Mouse (Mus musculus): ENCODE results near the gene Aqp1.
A peak's percentile ranks its signal among the peaks of the same experiment; 100 is the strongest.

The Aqp1 gene

GRCm38 (mm10) chr6:55335989-55336514, at the start of gene Aqp1:
Aqp1 (plus strand) TSS chr6:55336432.
- no peak for DNase-seq

- DNase-seq: no peak
Observed at GRCm38 (mm10) chr6:55288007-55288602, 48.1 kb upstream of the Aqp1 start.

GRCm38 (mm10) chr6:55294549-55295131, 41.6 kb upstream of the Aqp1 start:
- DNase-seq: no peak

GRCm38 (mm10) chr6:55295325-55295724, 40.9 kb upstream of the Aqp1 start:
- no peak for DNase-seq

GRCm38 (mm10) chr6:55299482-55299881, 36.8 kb upstream of the Aqp1 start:
- no peak for DNase-seq

- DNase-seq: no peak
Observed at GRCm38 (mm10) chr6:55299917-55300316, 36.3 kb upstream of the Aqp1 start.

- no peak for DNase-seq
Observed at GRCm38 (mm10) chr6:55300704-55301103, 35.5 kb upstream of the Aqp1 start.

- no peak for DNase-seq
Observed at GRCm38 (mm10) chr6:55310179-55310578, 26.1 kb upstream of the Aqp1 start.

GRCm38 (mm10) chr6:55311962-55312361, 24.3 kb upstream of the Aqp1 start:
- no peak for DNase-seq

GRCm38 (mm10) chr6:55313893-55314292, 22.3 kb upstream of the Aqp1 start:
- no peak for DNase-seq

GRCm38 (mm10) chr6:55314628-55315027, 21.6 kb upstream of the Aqp1 start:
- DNase-seq: peak; percentile 44

- no peak for DNase-seq
Observed at GRCm38 (mm10) chr6:55318597-55318996, 17.6 kb upstream of the Aqp1 start.

- no peak for DNase-seq
Observed at GRCm38 (mm10) chr6:55319585-55320551, 16.4 kb upstream of the Aqp1 start.

GRCm38 (mm10) chr6:55320894-55321293, 15.3 kb upstream of the Aqp1 start:
- no peak for DNase-seq

GRCm38 (mm10) chr6:55321518-55321917, 14.7 kb upstream of the Aqp1 start:
- no peak for DNase-seq

GRCm38 (mm10) chr6:55322980-55323379, 13.3 kb upstream of the Aqp1 start:
- no peak for DNase-seq

- DNase-seq: no peak
Observed at GRCm38 (mm10) chr6:55323908-55324634, 12.2 kb upstream of the Aqp1 start.

- DNase-seq: no peak
Observed at GRCm38 (mm10) chr6:55324785-55325184, 11.4 kb upstream of the Aqp1 start.

- DNase-seq: no peak
Observed at GRCm38 (mm10) chr6:55326299-55326698, 9.9 kb upstream of the Aqp1 start.

GRCm38 (mm10) chr6:55327326-55327725, 8.9 kb upstream of the Aqp1 start:
- no peak for DNase-seq

- DNase-seq: no peak
Observed at GRCm38 (mm10) chr6:55328179-55328578, 8.1 kb upstream of the Aqp1 start.

GRCm38 (mm10) chr6:55331315-55331714, 4.9 kb upstream of the Aqp1 start:
- no peak for DNase-seq

Measured in right cerebral cortex, postnatal 25 days (tissue).